Mouse (Mus musculus): ENCODE data around the gene Mxd4. TPM values are rescaled to one million over a fixed set of nuclear protein-coding genes. Genes with fewer than 3 reads are reported as not detected.

Gene Mxd4
- polyA plus RNA-seq, 1 experiment from 2014 or later = 31.0 TPM

GRCm38 (mm10) chr5:34202006-34202405 is 14.5 kb upstream of the Mxd4 start:
- Histone ChIP-seq H3K27ac (ENCODE audit: low read depth, low read length) (no peak overlapping the region), H3K4me2 (ENCODE audit: low read length) (no peak overlapping the region), H3K27me3 (replicated peaks; ENCODE audit: control insufficient read depth, insufficient read depth, low read length) (no peaks in the 10 kb centered on the region), H3K4me1 (ENCODE audit: control insufficient read depth, insufficient read depth, low read depth, low read length) (no peaks in the 10 kb centered on the region), H3K4me3 (ENCODE audit: low read length) (no peak overlapping the region), H3K9ac (ENCODE audit: low read depth, low read length) (no peak overlapping the region), H3K9me3 (ENCODE audit: control insufficient read depth, low read length) (no peaks in the 10 kb centered on the region), H3K36me3 (ENCODE audit: control insufficient read depth, insufficient read depth, low read length) (no peaks in the 10 kb centered on the region)
- ATAC-seq = no peak
- 75% methylated on average over 4 of the region's 4 CpGs for WGBS

DNA sequence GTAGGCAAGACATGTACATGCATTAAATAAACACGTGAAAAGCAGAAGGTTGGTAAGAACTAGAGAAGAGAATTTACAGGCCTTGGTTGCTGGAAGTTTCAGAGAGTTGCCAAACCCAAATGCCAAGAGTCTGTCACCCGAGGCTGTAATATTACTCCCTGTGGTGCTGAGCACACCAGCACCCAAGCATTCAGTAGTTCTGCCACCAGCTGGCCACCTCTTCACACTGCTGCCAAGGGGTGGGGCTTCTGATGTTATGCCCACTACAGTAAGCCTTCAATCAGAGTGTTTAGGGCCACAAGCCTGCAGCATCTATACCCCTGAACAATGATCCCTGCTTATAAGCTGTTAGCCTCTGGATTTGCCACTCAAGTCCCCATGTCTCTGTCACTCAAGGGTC is 13.9 kb upstream of the Mxd4 start:
- no peaks in the 10 kb centered on the region for H3K27me3 ChIP-seq (replicated peaks; ENCODE audit: control insufficient read depth, insufficient read depth, low read length)
- H3K9ac ChIP-seq (ENCODE audit: low read depth, low read length) = no peak overlapping the region
- H3K27ac ChIP-seq (ENCODE audit: low read depth, low read length) = no peak overlapping the region
- H3K9me3 ChIP-seq (ENCODE audit: control insufficient read depth, low read length) = no peaks in the 10 kb centered on the region
- no peak overlapping the region for H3K4me3 ChIP-seq (ENCODE audit: low read length)
- WGBS = 70% methylated on average over 2 of the region's 2 CpGs
- H3K4me1 ChIP-seq (ENCODE audit: control insufficient read depth, insufficient read depth, low read depth, low read length) = no peaks in the 10 kb centered on the region
- no peak overlapping the region for H3K4me2 ChIP-seq (ENCODE audit: low read length)
- no peaks in the 10 kb centered on the region for H3K36me3 ChIP-seq (ENCODE audit: control insufficient read depth, insufficient read depth, low read length)
- ATAC-seq = no peak

GRCm38 (mm10) chr5:34198615-34199014 is 11.1 kb upstream of the Mxd4 start:
- Histone ChIP-seq H3K36me3 (ENCODE audit: control insufficient read depth, insufficient read depth, low read length) (no peaks in the 10 kb centered on the region), H3K4me3 (ENCODE audit: low read length) (no peak overlapping the region), H3K4me2 (ENCODE audit: low read length) (no peak overlapping the region), H3K4me1 (ENCODE audit: control insufficient read depth, insufficient read depth, low read depth, low read length) (no peaks in the 10 kb centered on the region), H3K27me3 (replicated peaks; ENCODE audit: control insufficient read depth, insufficient read depth, low read length) (no peaks in the 10 kb centered on the region), H3K27ac (ENCODE audit: low read depth, low read length) (no peak overlapping the region), H3K9me3 (ENCODE audit: control insufficient read depth, low read length) (no peaks in the 10 kb centered on the region), H3K9ac (ENCODE audit: low read depth, low read length) (no peak overlapping the region)
- no peak for ATAC-seq
- 92% methylated on average over 6 of the region's 6 CpGs for WGBS

- Histone ChIP-seq H3K27me3 (replicated peaks; ENCODE audit: control insufficient read depth, insufficient read depth, low read length) (no peaks in the 10 kb centered on the region), H3K4me3 (ENCODE audit: low read length) (no peak overlapping the region), H3K4me1 (ENCODE audit: control insufficient read depth, insufficient read depth, low read depth, low read length) (no peaks in the 10 kb centered on the region), H3K9me3 (ENCODE audit: control insufficient read depth, low read length) (no peaks in the 10 kb centered on the region), H3K4me2 (ENCODE audit: low read length) (no peak overlapping the region), H3K27ac (ENCODE audit: low read depth, low read length) (no peak overlapping the region), H3K9ac (ENCODE audit: low read depth, low read length) (no peak overlapping the region), H3K36me3 (ENCODE audit: control insufficient read depth, insufficient read depth, low read length) (no peaks in the 10 kb centered on the region)
- peak; percentile 58; the same call in 1 of the 2 replicates for ATAC-seq
- WGBS = 70% methylated on average over 4 of the region's 4 CpGs
Measured at GRCm38 (mm10) chr5:34197243-34197642, 9.7 kb upstream of the Mxd4 start.

DNA sequence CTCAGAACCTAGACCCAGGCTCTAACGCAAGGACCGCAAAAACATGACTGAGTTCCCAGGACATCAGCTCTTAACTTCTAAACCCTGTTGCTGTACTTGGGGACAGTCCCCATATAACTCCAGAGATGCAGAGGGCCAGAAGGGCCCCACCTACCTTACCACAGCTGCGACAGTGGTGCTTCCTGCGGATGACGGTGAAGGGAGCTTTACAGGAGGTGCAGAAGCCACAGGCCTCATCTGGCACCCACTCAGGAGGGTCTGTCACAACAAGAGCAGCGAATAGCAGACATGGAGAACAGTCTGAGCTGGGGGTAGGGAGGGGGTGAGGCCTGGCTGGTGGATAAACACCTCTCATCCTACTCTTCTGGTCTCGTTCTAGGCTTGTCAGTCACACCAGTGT is 8.9 kb upstream of the Mxd4 start:
- no peak overlapping the region for H3K4me3 ChIP-seq (ENCODE audit: low read length)
- no peak overlapping the region for H3K9ac ChIP-seq (ENCODE audit: low read depth, low read length)
- H3K27me3 ChIP-seq (replicated peaks; ENCODE audit: control insufficient read depth, insufficient read depth, low read length) = no peaks in the 10 kb centered on the region
- no peaks in the 10 kb centered on the region for H3K36me3 ChIP-seq (ENCODE audit: control insufficient read depth, insufficient read depth, low read length)
- 79% methylated on average over 7 of the region's 7 CpGs for WGBS
- ATAC-seq = no peak
- H3K4me2 ChIP-seq (ENCODE audit: low read length) = no peak overlapping the region
- H3K27ac ChIP-seq (ENCODE audit: low read depth, low read length) = no peak overlapping the region
- H3K4me1 ChIP-seq (ENCODE audit: control insufficient read depth, insufficient read depth, low read depth, low read length) = no peaks in the 10 kb centered on the region
- no peaks in the 10 kb centered on the region for H3K9me3 ChIP-seq (ENCODE audit: control insufficient read depth, low read length)

GRCm38 (mm10) chr5:34195786-34196185 is 8.3 kb upstream of the Mxd4 start:
- H3K9ac ChIP-seq (ENCODE audit: low read depth, low read length) = no peak overlapping the region
- no peaks in the 10 kb centered on the region for H3K36me3 ChIP-seq (ENCODE audit: control insufficient read depth, insufficient read depth, low read length)
- no peak overlapping the region for H3K27ac ChIP-seq (ENCODE audit: low read depth, low read length)
- H3K4me3 ChIP-seq (ENCODE audit: low read length) = no peak overlapping the region
- H3K9me3 ChIP-seq (ENCODE audit: control insufficient read depth, low read length) = no peaks in the 10 kb centered on the region
- WGBS = 91% methylated on average over 12 of the region's 12 CpGs
- no peaks in the 10 kb centered on the region for H3K27me3 ChIP-seq (replicated peaks; ENCODE audit: control insufficient read depth, insufficient read depth, low read length)
- H3K4me2 ChIP-seq (ENCODE audit: low read length) = no peak overlapping the region
- no peaks in the 10 kb centered on the region for H3K4me1 ChIP-seq (ENCODE audit: control insufficient read depth, insufficient read depth, low read depth, low read length)
- ATAC-seq = no peak

DNA sequence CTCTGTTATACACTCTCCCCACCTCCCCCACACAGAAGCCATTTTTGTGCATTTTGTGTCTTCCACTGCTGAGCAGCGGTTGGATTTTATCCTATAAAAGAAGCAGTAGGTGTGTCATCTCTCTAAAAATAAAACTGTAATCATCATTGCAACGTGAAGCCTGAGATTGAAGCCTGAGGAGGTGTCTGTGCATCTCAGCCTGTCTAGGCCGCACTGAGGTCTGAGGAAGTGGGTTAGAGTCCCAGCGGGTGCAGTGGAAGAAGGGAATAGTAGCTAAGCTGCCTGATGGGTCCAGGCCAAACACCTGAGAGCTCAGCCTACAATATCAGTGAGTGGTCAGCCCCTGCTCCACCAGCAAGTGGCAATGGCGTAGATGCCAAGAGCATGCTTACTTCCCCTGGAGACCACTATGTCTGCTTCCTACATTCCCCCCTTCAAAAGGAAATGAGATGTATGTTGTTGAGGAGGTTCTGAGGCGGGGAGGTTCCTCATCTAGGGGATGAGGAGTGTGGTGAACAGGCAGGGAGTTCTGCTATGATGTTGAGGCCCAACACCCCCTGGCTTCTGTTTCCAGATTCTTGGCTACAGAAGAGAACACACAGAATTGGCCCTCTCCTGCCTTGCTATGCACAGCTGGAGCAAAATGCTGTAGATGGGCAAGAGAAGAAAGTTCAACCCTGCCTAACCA is 7.6 kb upstream of the Mxd4 start:
- Histone ChIP-seq H3K9ac (ENCODE audit: low read depth, low read length) (no peak overlapping the region), H3K4me3 (ENCODE audit: low read length) (no peak overlapping the region), H3K27ac (ENCODE audit: low read depth, low read length) (no peak overlapping the region), H3K27me3 (replicated peaks; ENCODE audit: control insufficient read depth, insufficient read depth, low read length) (no peaks in the 10 kb centered on the region), H3K9me3 (ENCODE audit: control insufficient read depth, low read length) (no peaks in the 10 kb centered on the region), H3K4me2 (ENCODE audit: low read length) (no peak overlapping the region), H3K4me1 (ENCODE audit: control insufficient read depth, insufficient read depth, low read depth, low read length) (no peaks in the 10 kb centered on the region), H3K36me3 (ENCODE audit: control insufficient read depth, insufficient read depth, low read length) (no peaks in the 10 kb centered on the region)
- ATAC-seq = no peak
- WGBS = 86% methylated on average over 6 of the region's 6 CpGs

- H3K27ac ChIP-seq (ENCODE audit: low read depth, low read length) = no peak overlapping the region
- no peaks in the 10 kb centered on the region for H3K4me1 ChIP-seq (ENCODE audit: control insufficient read depth, insufficient read depth, low read depth, low read length)
- H3K4me2 ChIP-seq (ENCODE audit: low read length) = no peak overlapping the region
- no peaks in the 10 kb centered on the region for H3K27me3 ChIP-seq (replicated peaks; ENCODE audit: control insufficient read depth, insufficient read depth, low read length)
- H3K4me3 ChIP-seq (ENCODE audit: low read length) = no peak overlapping the region
- no peaks in the 10 kb centered on the region for H3K9me3 ChIP-seq (ENCODE audit: control insufficient read depth, low read length)
- no peaks in the 10 kb centered on the region for H3K36me3 ChIP-seq (ENCODE audit: control insufficient read depth, insufficient read depth, low read length)
- H3K9ac ChIP-seq (ENCODE audit: low read depth, low read length) = no peak overlapping the region
- ATAC-seq = no peak
- 60% methylated on average over 1 of the region's 1 CpGs for WGBS
Measured at GRCm38 (mm10) chr5:34194426-34194825, 6.9 kb upstream of the Mxd4 start.

DNA sequence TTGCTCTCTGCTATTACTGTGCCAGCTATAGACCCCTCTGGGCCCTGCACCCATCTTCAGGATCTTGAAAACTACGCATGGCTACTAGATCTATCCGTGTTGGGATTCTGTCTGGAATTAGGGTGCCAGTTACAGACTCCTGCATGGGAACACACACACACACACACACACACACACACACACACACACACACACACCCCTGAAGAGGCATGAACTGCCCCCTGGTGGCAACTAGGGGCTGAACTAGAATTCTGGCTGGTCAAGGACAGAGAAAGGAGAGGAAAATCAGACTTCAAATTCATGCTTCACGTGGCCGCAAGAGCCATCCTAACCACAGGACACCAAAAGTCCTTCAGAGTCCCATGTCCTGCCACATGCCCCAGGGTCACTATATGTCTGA is 4.3 kb upstream of the Mxd4 start:
- H3K27me3 ChIP-seq (replicated peaks; ENCODE audit: control insufficient read depth, insufficient read depth, low read length) = no peaks in the 10 kb centered on the region
- H3K4me3 ChIP-seq (ENCODE audit: low read length) = no peak overlapping the region
- H3K9ac ChIP-seq (ENCODE audit: low read depth, low read length) = no peak overlapping the region
- WGBS = 70% methylated on average over 4 of the region's 4 CpGs
- H3K9me3 ChIP-seq (ENCODE audit: control insufficient read depth, low read length) = no peaks in the 10 kb centered on the region
- H3K27ac ChIP-seq (ENCODE audit: low read depth, low read length) = no peak overlapping the region
- no peak overlapping the region for H3K4me2 ChIP-seq (ENCODE audit: low read length)
- H3K36me3 ChIP-seq (ENCODE audit: control insufficient read depth, insufficient read depth, low read length) = no peaks in the 10 kb centered on the region
- no peak for ATAC-seq
- H3K4me1 ChIP-seq (ENCODE audit: control insufficient read depth, insufficient read depth, low read depth, low read length) = peaks cover 8% of the 10 kb centered on the region

DNA sequence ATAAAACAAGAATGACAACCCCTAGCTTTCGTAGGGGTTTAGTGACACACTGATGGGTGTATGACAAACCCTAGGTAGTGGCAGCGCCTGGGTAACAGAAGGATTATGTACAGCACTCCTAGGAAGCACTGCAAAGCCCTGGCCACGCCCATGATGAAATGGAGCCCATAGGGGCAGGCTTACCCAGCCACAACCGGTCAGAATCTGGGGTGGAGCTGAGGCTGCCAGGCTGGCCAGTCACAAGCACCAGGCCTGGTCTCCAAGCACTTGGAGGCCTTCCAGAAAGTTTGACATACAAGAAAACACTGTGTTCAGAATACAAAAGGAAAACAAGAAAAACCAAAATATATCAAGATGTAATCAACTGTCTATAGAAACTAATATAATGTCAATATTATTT is 3.5 kb upstream of the Mxd4 start:
- Histone ChIP-seq H3K4me3 (ENCODE audit: low read length) (no peak overlapping the region), H3K4me2 (ENCODE audit: low read length) (no peak overlapping the region), H3K9ac (ENCODE audit: low read depth, low read length) (no peak overlapping the region), H3K4me1 (ENCODE audit: control insufficient read depth, insufficient read depth, low read depth, low read length) (peaks cover 15% of the 10 kb centered on the region), H3K9me3 (ENCODE audit: control insufficient read depth, low read length) (no peaks in the 10 kb centered on the region), H3K27ac (ENCODE audit: low read depth, low read length) (no peak overlapping the region), H3K27me3 (replicated peaks; ENCODE audit: control insufficient read depth, insufficient read depth, low read length) (no peaks in the 10 kb centered on the region), H3K36me3 (ENCODE audit: control insufficient read depth, insufficient read depth, low read length) (no peaks in the 10 kb centered on the region)
- 54% methylated on average over 4 of the region's 4 CpGs for WGBS
- no peak for ATAC-seq

Measured in hindbrain, embryonic 16.5 days (tissue).